Mouse (Mus musculus): ENCODE data around the gene Olfr412.

Olfr412 gene

DNA sequence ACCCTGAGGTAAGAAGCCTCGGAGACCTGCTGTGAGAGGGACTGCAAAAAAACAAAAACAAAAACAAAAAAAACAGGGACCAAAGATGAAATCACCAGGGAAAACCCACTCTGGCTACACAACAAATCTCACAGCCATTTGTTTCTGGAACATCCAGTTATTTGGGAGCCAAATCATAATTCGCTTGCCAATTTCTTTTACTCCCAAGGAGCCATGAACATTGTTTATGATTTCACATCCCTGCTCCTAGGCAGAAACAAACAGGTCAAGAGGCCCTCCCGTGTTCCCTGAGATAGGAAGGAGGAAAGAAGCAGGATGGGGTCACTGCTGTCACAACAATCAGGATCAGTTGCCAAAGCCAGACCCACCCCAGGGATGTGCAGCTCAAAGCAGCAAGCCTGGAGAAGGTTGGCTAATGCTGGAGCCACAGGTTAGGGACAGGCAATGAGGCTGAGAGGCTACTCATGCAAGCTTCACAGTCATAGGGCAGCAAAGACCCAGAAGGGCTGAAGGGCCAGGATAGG, 51.6 kb downstream of the Olfr412 start:
- no peak for DNase-seq (ENCODE audit: low read depth in 1 of 2, low spot score in 2 of 2)

DNA sequence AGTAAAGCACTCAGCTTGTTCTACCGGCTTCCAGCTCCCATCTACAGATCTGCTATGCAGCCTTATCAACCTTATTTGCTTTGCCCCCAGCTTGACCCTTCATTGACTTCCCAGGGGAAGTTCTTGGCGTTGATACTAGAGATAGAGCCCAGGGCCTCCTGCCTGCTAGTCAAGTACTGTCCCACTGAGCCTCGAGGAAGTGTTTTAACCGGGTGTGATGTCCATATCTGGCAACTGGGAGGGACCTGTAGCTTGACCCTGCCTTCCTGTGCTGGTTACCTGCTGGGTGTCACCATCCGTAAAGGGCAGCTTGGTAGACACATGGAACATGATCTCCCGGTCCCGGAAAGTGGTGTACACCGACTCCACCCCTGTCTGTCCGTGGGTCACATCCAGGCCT, 52.2 kb downstream of the Olfr412 start:
- DNase-seq (ENCODE audit: low read depth in 1 of 2, low spot score in 2 of 2): no peak

GRCm38 (mm10) chr11:74415736-74416135, 53.9 kb downstream of the Olfr412 start:
- DNase-seq (ENCODE audit: low read depth in 1 of 2, low spot score in 2 of 2): no peak

Measured in monocyte, adult 2 months (primary cell).